Mouse (Mus musculus) gonadal fat pad, adult 2 months (tissue): ENCODE measurements around the gene Pcgf3. TPM values are rescaled to one million over a fixed set of nuclear protein-coding genes. Genes with fewer than 3 reads are reported as not detected.
"Not testable (repeated sequence)": the region's sequence is repeated elsewhere in the genome, so short reads cannot be mapped to it uniquely, and the experiment has no call there.

Experiments
- DNase-seq: peaks from one replicate; pipeline ENCODE4 v3.0.0-alpha.2; 2012; ENCODE audit warnings: low read depth
- polyA plus RNA-seq: library from polyadenylated mRNA; depleted of rRNA; stranded (reverse); fragments of >200 nt; gene quantifications from 2 replicates; pipeline ENCODE4 v1.2.3, GENCODE M21; 2012

Pcgf3 gene
- polyA plus RNA-seq, 1 experiment = 8.7 TPM

GRCm38 (mm10) chr5:108469617-108470016 lies 8.6 kb downstream of the Pcgf3 start:
- no peak for DNase-seq

GRCm38 (mm10) chr5:108473737-108474136 lies 12.7 kb downstream of the Pcgf3 start:
- DNase-seq = no peak

- DNase-seq = no peak
These were observed 14.9 kb downstream of the Pcgf3 start for GRCm38 (mm10) chr5:108475977-108476376.

GRCm38 (mm10) chr5:108483006-108483405 lies 22.0 kb downstream of the Pcgf3 start:
- no peak for DNase-seq

- no peak for DNase-seq
These were observed 24.2 kb downstream of the Pcgf3 start for GRCm38 (mm10) chr5:108485239-108485638.

- not testable (repeated sequence) for DNase-seq
These were observed 25.1 kb downstream of the Pcgf3 start for GRCm38 (mm10) chr5:108486148-108486547.

- no peak for DNase-seq
These were observed 40.5 kb downstream of the Pcgf3 start for GRCm38 (mm10) chr5:108501573-108501972.

- no peak for DNase-seq
These were observed 41.3 kb downstream of the Pcgf3 start for GRCm38 (mm10) chr5:108502286-108502685.

- no peak for DNase-seq
These were observed 54.7 kb downstream of the Pcgf3 start for GRCm38 (mm10) chr5:108515581-108516361.

GRCm38 (mm10) chr5:108516655-108517054 lies 55.6 kb downstream of the Pcgf3 start:
- no peak for DNase-seq

- no peak for DNase-seq
These were observed 57.3 kb downstream of the Pcgf3 start for GRCm38 (mm10) chr5:108518106-108518885.

- no peak for DNase-seq
These were observed 57.9 kb downstream of the Pcgf3 start for GRCm38 (mm10) chr5:108518951-108519350.

- DNase-seq = no peak
These were observed 59.1 kb downstream of the Pcgf3 start for GRCm38 (mm10) chr5:108520153-108520552.

GRCm38 (mm10) chr5:108521016-108521415 lies 60.0 kb downstream of the Pcgf3 start:
- DNase-seq = no peak

GRCm38 (mm10) chr5:108521896-108522295 lies 60.9 kb downstream of the Pcgf3 start:
- no peak for DNase-seq

GRCm38 (mm10) chr5:108522597-108522996 lies 61.6 kb downstream of the Pcgf3 start:
- DNase-seq = no peak

GRCm38 (mm10) chr5:108534188-108534587 lies 73.2 kb downstream of the Pcgf3 start:
- no peak for DNase-seq

GRCm38 (mm10) chr5:108543516-108544291 lies 82.7 kb downstream of the Pcgf3 start:
- no peak for DNase-seq

GRCm38 (mm10) chr5:108547636-108548035 lies 86.6 kb downstream of the Pcgf3 start:
- DNase-seq = no peak

GRCm38 (mm10) chr5:108549137-108549488 lies 88.1 kb downstream of the Pcgf3 start:
- DNase-seq = no peak

- no peak for DNase-seq
These were observed 88.6 kb downstream of the Pcgf3 start, which contains the start of gene Cplx1 for GRCm38 (mm10) chr5:108549489-108550206. Cplx1 (minus strand) TSS chr5:108550024.

- DNase-seq = no peak
These were observed 89.2 kb downstream of the Pcgf3 start for GRCm38 (mm10) chr5:108550207-108550594.
